Mouse (Mus musculus): ENCODE data around the gene Bcar3. TPM values are rescaled to one million over a fixed set of nuclear protein-coding genes. Genes with fewer than 3 reads are reported as not detected.

Bcar3 gene
- total and polyA plus RNA-seq, 2 experiments from 2014 or later, result 6.3 to 23.8 TPM

DNA sequence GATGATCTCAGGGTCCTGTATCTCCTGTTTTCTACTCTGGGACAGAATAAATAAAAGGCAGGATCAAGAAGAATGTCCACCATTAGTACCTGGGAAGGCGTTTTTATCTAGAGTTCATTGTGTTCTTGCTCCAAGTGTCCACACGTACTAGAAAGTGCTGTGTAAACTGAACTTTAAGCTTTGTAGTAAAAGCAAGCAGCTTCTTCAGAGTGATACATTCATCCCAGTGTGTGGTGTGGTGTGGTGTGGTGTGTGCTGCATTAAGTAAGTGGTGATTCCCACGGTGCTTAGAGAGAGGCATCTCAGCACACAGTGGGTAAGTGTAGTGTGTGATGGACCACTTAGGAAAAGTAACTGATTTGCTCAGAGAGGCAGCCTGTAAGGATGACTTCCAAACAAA lies 234.5 kb downstream of the Bcar3 start:
- H3K4me1 ChIP-seq (ENCODE audit: insufficient read depth, low read length), result no peaks in the 10 kb centered on the region
- WGBS, result 91% methylated on average over 3 of the region's 3 CpGs
- no peaks in the 10 kb centered on the region for H3K27me3 ChIP-seq (ENCODE audit: insufficient read depth, low read length)
- no peak overlapping the region for H3K4me2 ChIP-seq (ENCODE audit: low read depth, low read length)
- DNase-seq (ENCODE audit: low spot score) (no peak), ATAC-seq (no peak)
- no peak overlapping the region for H3K9ac ChIP-seq (replicated peaks; ENCODE audit: low read length)
- no peaks in the 10 kb centered on the region for H3K9me3 ChIP-seq (ENCODE audit: low read length)
- no peak overlapping the region for H3K27ac ChIP-seq
- H3K36me3 ChIP-seq (ENCODE audit: insufficient read depth, low read length), result no peaks in the 10 kb centered on the region
- no peak overlapping the region for H3K4me3 ChIP-seq (ENCODE audit: low read length)
- no peak for TF ChIP-seq CTCF (IDR thresholded peaks at IDR 0.05; ENCODE audit: low read depth)

- Histone ChIP-seq H3K4me1 (ENCODE audit: insufficient read depth, low read length) (no peaks in the 10 kb centered on the region), H3K9ac (replicated peaks; ENCODE audit: low read length) (no peak overlapping the region), H3K4me3 (ENCODE audit: low read length) (no peak overlapping the region), H3K27ac (no peak overlapping the region), H3K36me3 (ENCODE audit: insufficient read depth, low read length) (peaks cover 22% of the 10 kb centered on the region; the same call in 1 of the 2 replicates), H3K4me2 (ENCODE audit: low read depth, low read length) (no peak overlapping the region), H3K27me3 (ENCODE audit: insufficient read depth, low read length) (no peaks in the 10 kb centered on the region), H3K9me3 (ENCODE audit: low read length) (no peaks in the 10 kb centered on the region)
- 83% methylated on average over 8 of the region's 8 CpGs for WGBS
- no peak for TF ChIP-seq CTCF (IDR thresholded peaks at IDR 0.05; ENCODE audit: low read depth)
- peak; percentile 60 for ATAC-seq
- DNase-seq (ENCODE audit: low spot score), result no peak
Measured at GRCm38 (mm10) chr3:122535938-122536703, 242.2 kb downstream of the Bcar3 start.

DNA sequence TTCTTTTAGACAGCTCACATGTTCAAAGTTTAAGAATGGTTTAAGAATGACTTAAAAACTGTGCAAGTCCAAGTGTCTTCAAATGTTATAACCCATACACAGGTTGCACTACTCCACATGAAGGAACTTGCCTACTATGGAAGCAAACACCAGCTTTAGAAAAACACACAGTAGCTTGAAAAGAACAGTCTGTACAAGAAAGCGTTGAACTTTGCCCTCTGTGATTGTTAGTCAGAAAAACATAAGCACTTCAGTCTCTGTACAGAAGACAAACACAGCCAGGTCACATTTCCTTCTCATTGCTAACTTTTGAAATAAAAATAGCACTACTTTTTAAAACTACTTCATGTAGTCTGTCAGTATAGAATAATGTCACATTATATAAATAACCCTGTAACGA lies 244.9 kb downstream of the Bcar3 start:
- Histone ChIP-seq H3K27me3 (ENCODE audit: insufficient read depth, low read length) (no peaks in the 10 kb centered on the region), H3K36me3 (ENCODE audit: insufficient read depth, low read length) (peaks cover 34% of the 10 kb centered on the region; the same call in 1 of the 2 replicates), H3K4me3 (ENCODE audit: low read length) (no peak overlapping the region), H3K4me2 (ENCODE audit: low read depth, low read length) (no peak overlapping the region), H3K4me1 (ENCODE audit: insufficient read depth, low read length) (no peaks in the 10 kb centered on the region), H3K9me3 (ENCODE audit: low read length) (no peaks in the 10 kb centered on the region), H3K9ac (replicated peaks; ENCODE audit: low read length) (no peak overlapping the region), H3K27ac (no peak overlapping the region)
- whole genome bisulfite sequencing, result 89% methylated on average over 2 of the region's 2 CpGs
- TF ChIP-seq CTCF (IDR thresholded peaks at IDR 0.05; ENCODE audit: low read depth), result no peak
- ATAC-seq (no peak), DNase-seq (ENCODE audit: low spot score) (no peak)

GRCm38 (mm10) chr3:122539961-122540690 lies 246.2 kb downstream of the Bcar3 start:
- no peaks in the 10 kb centered on the region for H3K27me3 ChIP-seq (ENCODE audit: insufficient read depth, low read length)
- no peak overlapping the region for H3K4me3 ChIP-seq (ENCODE audit: low read length)
- H3K4me1 ChIP-seq (ENCODE audit: insufficient read depth, low read length), result no peaks in the 10 kb centered on the region
- WGBS, result 74% methylated on average over 17 of the region's 17 CpGs
- TF ChIP-seq CTCF (IDR thresholded peaks at IDR 0.05; ENCODE audit: low read depth), result no peak
- DNase-seq (ENCODE audit: low spot score) (no peak), ATAC-seq (no peak)
- H3K27ac ChIP-seq, result no peak overlapping the region
- no peak overlapping the region for H3K4me2 ChIP-seq (ENCODE audit: low read depth, low read length)
- H3K9ac ChIP-seq (replicated peaks; ENCODE audit: low read length), result no peak overlapping the region
- H3K36me3 ChIP-seq (ENCODE audit: insufficient read depth, low read length), result peaks cover 45% of the 10 kb centered on the region
- no peaks in the 10 kb centered on the region for H3K9me3 ChIP-seq (ENCODE audit: low read length)

GRCm38 (mm10) chr3:122540918-122541317 lies 247.0 kb downstream of the Bcar3 start:
- no peak overlapping the region for H3K4me3 ChIP-seq (ENCODE audit: low read length)
- H3K27me3 ChIP-seq (ENCODE audit: insufficient read depth, low read length), result no peaks in the 10 kb centered on the region
- ATAC-seq, result no peak
- H3K9me3 ChIP-seq (ENCODE audit: low read length), result no peaks in the 10 kb centered on the region
- no peak overlapping the region for H3K9ac ChIP-seq (replicated peaks; ENCODE audit: low read length)
- WGBS, result 84% methylated on average over 4 of the region's 4 CpGs
- no peak overlapping the region for H3K4me2 ChIP-seq (ENCODE audit: low read depth, low read length)
- no peak for DNase-seq (ENCODE audit: low spot score)
- no peaks in the 10 kb centered on the region for H3K4me1 ChIP-seq (ENCODE audit: insufficient read depth, low read length)
- peaks cover 45% of the 10 kb centered on the region for H3K36me3 ChIP-seq (ENCODE audit: insufficient read depth, low read length)
- no peak overlapping the region for H3K27ac ChIP-seq
- TF ChIP-seq CTCF (IDR thresholded peaks at IDR 0.05; ENCODE audit: low read depth), result no peak

GRCm38 (mm10) chr3:122545346-122545745 lies 251.4 kb downstream of the Bcar3 start:
- peaks cover 24% of the 10 kb centered on the region for H3K36me3 ChIP-seq (ENCODE audit: insufficient read depth, low read length)
- no peaks in the 10 kb centered on the region for H3K9me3 ChIP-seq (ENCODE audit: low read length)
- no peak overlapping the region for H3K4me2 ChIP-seq (ENCODE audit: low read depth, low read length)
- no peaks in the 10 kb centered on the region for H3K27me3 ChIP-seq (ENCODE audit: insufficient read depth, low read length)
- H3K27ac ChIP-seq, result no peak overlapping the region
- ATAC-seq (no peak), DNase-seq (ENCODE audit: low spot score) (no peak)
- no peak overlapping the region for H3K9ac ChIP-seq (replicated peaks; ENCODE audit: low read length)
- TF ChIP-seq CTCF (IDR thresholded peaks at IDR 0.05; ENCODE audit: low read depth), result no peak
- no peak overlapping the region for H3K4me3 ChIP-seq (ENCODE audit: low read length)
- 79% methylated on average over 2 of the region's 2 CpGs for WGBS
- no peaks in the 10 kb centered on the region for H3K4me1 ChIP-seq (ENCODE audit: insufficient read depth, low read length)

- no peaks in the 10 kb centered on the region for H3K27me3 ChIP-seq (ENCODE audit: insufficient read depth, low read length)
- no peaks in the 10 kb centered on the region for H3K9me3 ChIP-seq (ENCODE audit: low read length)
- H3K9ac ChIP-seq (replicated peaks; ENCODE audit: low read length), result no peak overlapping the region
- no peaks in the 10 kb centered on the region for H3K4me1 ChIP-seq (ENCODE audit: insufficient read depth, low read length)
- WGBS, result 84% methylated on average over 4 of the region's 4 CpGs
- H3K4me2 ChIP-seq (ENCODE audit: low read depth, low read length), result no peak overlapping the region
- H3K36me3 ChIP-seq (ENCODE audit: insufficient read depth, low read length), result peaks cover 14% of the 10 kb centered on the region
- TF ChIP-seq CTCF (IDR thresholded peaks at IDR 0.05; ENCODE audit: low read depth), result no peak
- ATAC-seq (no peak), DNase-seq (ENCODE audit: low spot score) (no peak)
- no peak overlapping the region for H3K27ac ChIP-seq
- H3K4me3 ChIP-seq (ENCODE audit: low read length), result no peak overlapping the region
Measured at GRCm38 (mm10) chr3:122547469-122547868, 253.5 kb downstream of the Bcar3 start.

Measured in hindbrain, postnatal 0 days (tissue).